Mouse (Mus musculus): ENCODE measurements at regions not wholly inside any gene's neighbourhood (a gene's known extent, or its start where the extent isn't known, plus 50 kb on each side); places are given as distances from the start of the nearest gene placed in this dataset.
"Not testable (repeated sequence)": the region's sequence is repeated elsewhere in the genome, so short reads cannot be mapped to it uniquely, and the experiment has no call there.

DNA sequence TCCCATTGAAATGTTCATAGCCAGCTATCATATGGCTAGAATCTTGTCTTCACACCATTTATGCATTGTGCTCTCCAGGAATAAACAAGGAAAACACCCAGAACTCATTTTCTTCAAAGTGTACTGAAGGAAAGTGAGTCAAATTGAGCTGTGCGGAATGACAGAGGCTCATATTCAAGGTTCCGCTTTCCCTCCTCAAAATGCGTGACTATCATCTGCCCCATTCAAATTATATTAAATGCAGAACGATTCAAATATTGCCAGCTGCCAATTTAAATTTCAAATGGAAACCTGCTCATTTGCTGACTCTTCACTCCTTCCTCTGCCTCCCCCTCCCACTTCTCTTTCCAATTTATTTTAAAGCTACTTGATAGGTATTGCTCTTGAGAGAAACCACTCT is 384.2 kb upstream of the Dpp10 start:
- H3K27me3 ChIP-seq (replicated peaks; ENCODE audit: control insufficient read depth, insufficient read depth, low read length), result no peaks in the 10 kb centered on the region
- no peaks in the 10 kb centered on the region for H3K9me3 ChIP-seq (ENCODE audit: control insufficient read depth)
- ATAC-seq, result no peak
- H3K4me1 ChIP-seq (replicated peaks; ENCODE audit: control insufficient read depth, insufficient read depth, low read length), result no peaks in the 10 kb centered on the region
- H3K9ac ChIP-seq (ENCODE audit: low read depth, low read length), result no peak overlapping the region
- H3K27ac ChIP-seq (ENCODE audit: low read depth, low read length), result no peak overlapping the region
- H3K4me2 ChIP-seq (replicated peaks; ENCODE audit: low read depth), result no peak overlapping the region
- H3K4me3 ChIP-seq (ENCODE audit: low read depth, low read length), result no peak overlapping the region
- H3K36me3 ChIP-seq (ENCODE audit: control insufficient read depth, insufficient read depth), result no peaks in the 10 kb centered on the region
- no peak for TF ChIP-seq CTCF (IDR thresholded peaks at IDR 0.05; ENCODE audit: low read depth)
- WGBS, result 88% methylated on average over 4 of the region's 4 CpGs

GRCm38 (mm10) chr1:124416762-124417161 is 371.4 kb upstream of the Dpp10 start:
- H3K9ac ChIP-seq (ENCODE audit: low read depth, low read length), result no peak overlapping the region
- 77% methylated on average over 4 of the region's 4 CpGs for WGBS
- no peaks in the 10 kb centered on the region for H3K4me1 ChIP-seq (replicated peaks; ENCODE audit: control insufficient read depth, insufficient read depth, low read length)
- H3K27me3 ChIP-seq (replicated peaks; ENCODE audit: control insufficient read depth, insufficient read depth, low read length), result no peaks in the 10 kb centered on the region
- no peaks in the 10 kb centered on the region for H3K9me3 ChIP-seq (ENCODE audit: control insufficient read depth)
- H3K4me3 ChIP-seq (ENCODE audit: low read depth, low read length), result no peak overlapping the region
- no peaks in the 10 kb centered on the region for H3K36me3 ChIP-seq (ENCODE audit: control insufficient read depth, insufficient read depth)
- no peak for TF ChIP-seq CTCF (IDR thresholded peaks at IDR 0.05; ENCODE audit: low read depth)
- H3K4me2 ChIP-seq (replicated peaks; ENCODE audit: low read depth), result no peak overlapping the region
- H3K27ac ChIP-seq (ENCODE audit: low read depth, low read length), result no peak overlapping the region
- no peak for ATAC-seq

- ATAC-seq, result no peak
- Histone ChIP-seq H3K27me3 (replicated peaks; ENCODE audit: control insufficient read depth, insufficient read depth, low read length) (no peaks in the 10 kb centered on the region), H3K4me3 (ENCODE audit: low read depth, low read length) (no peak overlapping the region), H3K4me2 (replicated peaks; ENCODE audit: low read depth) (no peak overlapping the region), H3K4me1 (replicated peaks; ENCODE audit: control insufficient read depth, insufficient read depth, low read length) (no peaks in the 10 kb centered on the region), H3K27ac (ENCODE audit: low read depth, low read length) (no peak overlapping the region), H3K36me3 (ENCODE audit: control insufficient read depth, insufficient read depth) (no peaks in the 10 kb centered on the region), H3K9me3 (ENCODE audit: control insufficient read depth) (no peaks in the 10 kb centered on the region), H3K9ac (ENCODE audit: low read depth, low read length) (no peak overlapping the region)
- WGBS, result 57% methylated on average over 2 of the region's 2 CpGs
- TF ChIP-seq CTCF (IDR thresholded peaks at IDR 0.05; ENCODE audit: low read depth), result no peak
Measured at GRCm38 (mm10) chr1:124410236-124410635, 364.9 kb upstream of the Dpp10 start.

DNA sequence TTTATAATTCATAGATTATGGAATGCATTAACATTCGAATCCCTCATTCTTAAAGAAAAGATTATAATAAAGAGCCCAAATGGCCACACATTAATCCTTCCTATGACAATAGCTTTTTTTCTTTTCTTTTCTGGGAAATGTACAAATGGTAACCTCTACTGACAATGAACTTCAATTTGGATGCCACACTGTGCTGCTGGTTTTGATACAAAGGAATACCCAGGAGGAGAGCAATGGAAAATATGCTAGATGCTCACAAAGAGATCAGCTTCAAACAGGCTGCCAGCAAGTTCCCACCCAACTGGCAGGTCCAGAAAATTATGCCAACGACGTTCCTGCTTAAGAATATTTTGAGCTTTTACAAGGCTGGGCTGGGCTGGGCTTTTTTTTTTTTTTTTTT is 364.4 kb upstream of the Dpp10 start:
- no peaks in the 10 kb centered on the region for H3K4me1 ChIP-seq (replicated peaks; ENCODE audit: control insufficient read depth, insufficient read depth, low read length)
- H3K27me3 ChIP-seq (replicated peaks; ENCODE audit: control insufficient read depth, insufficient read depth, low read length), result no peaks in the 10 kb centered on the region
- no peaks in the 10 kb centered on the region for H3K9me3 ChIP-seq (ENCODE audit: control insufficient read depth)
- H3K27ac ChIP-seq (ENCODE audit: low read depth, low read length), result no peak overlapping the region
- H3K4me3 ChIP-seq (ENCODE audit: low read depth, low read length), result no peak overlapping the region
- no peak overlapping the region for H3K4me2 ChIP-seq (replicated peaks; ENCODE audit: low read depth)
- 80% methylated on average over 3 of the region's 3 CpGs for WGBS
- H3K9ac ChIP-seq (ENCODE audit: low read depth, low read length), result no peak overlapping the region
- TF ChIP-seq CTCF (IDR thresholded peaks at IDR 0.05; ENCODE audit: low read depth), result no peak
- H3K36me3 ChIP-seq (ENCODE audit: control insufficient read depth, insufficient read depth), result no peaks in the 10 kb centered on the region
- no peak for ATAC-seq

DNA sequence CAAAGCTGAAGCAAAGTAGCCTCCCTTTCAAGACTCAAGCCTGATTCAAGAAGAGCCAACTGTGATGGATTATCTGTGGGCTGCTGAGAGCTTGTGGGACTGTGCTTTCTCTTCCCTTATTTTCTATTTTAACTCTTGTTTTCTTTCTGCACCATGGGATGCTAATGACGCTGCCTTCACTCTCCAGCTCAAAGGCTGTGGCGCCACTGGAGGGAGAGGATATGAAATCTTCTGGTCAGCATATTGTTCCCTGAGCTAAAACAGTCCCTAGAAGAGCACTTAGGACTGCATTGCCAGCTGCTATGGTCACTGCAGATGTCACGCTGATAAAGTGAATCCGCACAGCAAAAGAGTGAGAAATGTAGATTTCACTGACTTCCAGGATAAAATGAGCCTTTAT is 324.2 kb upstream of the Dpp10 start:
- Histone ChIP-seq H3K4me3 (ENCODE audit: low read depth, low read length) (no peak overlapping the region), H3K27ac (ENCODE audit: low read depth, low read length) (no peak overlapping the region), H3K9me3 (ENCODE audit: control insufficient read depth) (no peaks in the 10 kb centered on the region), H3K4me1 (replicated peaks; ENCODE audit: control insufficient read depth, insufficient read depth, low read length) (no peaks in the 10 kb centered on the region), H3K9ac (ENCODE audit: low read depth, low read length) (no peak overlapping the region), H3K4me2 (replicated peaks; ENCODE audit: low read depth) (no peak overlapping the region), H3K36me3 (ENCODE audit: control insufficient read depth, insufficient read depth) (no peaks in the 10 kb centered on the region), H3K27me3 (replicated peaks; ENCODE audit: control insufficient read depth, insufficient read depth, low read length) (no peaks in the 10 kb centered on the region)
- no peak for TF ChIP-seq CTCF (IDR thresholded peaks at IDR 0.05; ENCODE audit: low read depth)
- no peak for ATAC-seq
- WGBS, result 47% methylated on average over 4 of the region's 4 CpGs

DNA sequence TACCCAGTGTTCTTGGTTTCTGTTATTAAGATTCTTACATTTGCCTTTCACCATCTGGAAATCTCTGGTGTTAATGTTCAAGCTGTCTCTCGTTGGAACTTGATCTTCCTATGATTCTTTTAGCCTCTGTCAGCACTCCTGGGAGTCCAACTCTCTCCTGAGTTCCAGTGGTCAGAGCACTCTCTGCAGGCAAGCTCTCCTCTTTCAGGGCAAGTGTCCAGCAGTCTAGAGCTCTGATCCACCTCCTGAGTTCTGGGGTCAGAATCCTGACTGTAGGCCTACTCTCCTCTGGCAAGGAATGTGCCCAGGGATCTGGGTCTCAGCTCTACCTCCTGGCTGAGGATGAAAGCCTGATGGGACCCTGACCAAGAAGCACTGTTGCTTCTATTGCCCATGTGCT is 303.1 kb upstream of the Dpp10 start:
- not testable (repeated sequence) for H3K9ac ChIP-seq (ENCODE audit: low read depth, low read length); H3K27me3 ChIP-seq (replicated peaks; ENCODE audit: control insufficient read depth, insufficient read depth, low read length); H3K36me3 ChIP-seq (ENCODE audit: control insufficient read depth, insufficient read depth); H3K27ac ChIP-seq (ENCODE audit: low read depth, low read length); H3K4me3 ChIP-seq (ENCODE audit: low read depth, low read length); H3K9me3 ChIP-seq (ENCODE audit: control insufficient read depth); H3K4me1 ChIP-seq (replicated peaks; ENCODE audit: control insufficient read depth, insufficient read depth, low read length); H3K4me2 ChIP-seq (replicated peaks; ENCODE audit: low read depth); ATAC-seq
- 75% methylated on average over 1 of the region's 1 CpGs for WGBS

DNA sequence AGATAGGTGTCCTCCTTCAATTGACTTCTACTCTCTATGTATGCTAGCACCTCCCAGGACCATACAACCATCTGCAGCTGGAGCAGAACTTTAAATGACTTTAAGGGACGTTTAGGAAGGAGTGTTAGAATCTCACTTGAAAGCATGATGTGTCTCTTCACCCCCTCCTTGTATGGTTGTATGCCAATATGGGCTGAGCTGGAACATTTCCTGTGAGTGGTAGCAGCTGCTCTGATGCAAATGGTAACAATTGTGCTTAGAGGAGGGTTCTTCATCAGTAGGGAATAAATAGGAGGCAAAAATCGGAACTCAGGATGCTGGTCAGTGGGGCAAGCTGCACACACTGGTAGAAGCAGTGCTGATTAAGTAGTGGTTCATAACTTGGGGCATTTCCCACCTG is 294.1 kb upstream of the Dpp10 start:
- Histone ChIP-seq H3K4me2 (replicated peaks; ENCODE audit: low read depth) (no peak overlapping the region), H3K9ac (ENCODE audit: low read depth, low read length) (no peak overlapping the region), H3K4me1 (replicated peaks; ENCODE audit: control insufficient read depth, insufficient read depth, low read length) (no peaks in the 10 kb centered on the region), H3K27me3 (replicated peaks; ENCODE audit: control insufficient read depth, insufficient read depth, low read length) (no peaks in the 10 kb centered on the region), H3K9me3 (ENCODE audit: control insufficient read depth) (no peaks in the 10 kb centered on the region), H3K4me3 (ENCODE audit: low read depth, low read length) (no peak overlapping the region), H3K36me3 (ENCODE audit: control insufficient read depth, insufficient read depth) (no peaks in the 10 kb centered on the region), H3K27ac (ENCODE audit: low read depth, low read length) (no peak overlapping the region)
- TF ChIP-seq CTCF (IDR thresholded peaks at IDR 0.05; ENCODE audit: low read depth), result no peak
- no peak for ATAC-seq
- 73% methylated on average over 2 of the region's 2 CpGs for WGBS

Data from intestine, postnatal 0 days (tissue).